Mouse (Mus musculus) liver, embryonic 13.5 days (tissue): ENCODE measurements around the gene Jam2. TPM values are rescaled to one million over a fixed set of nuclear protein-coding genes. Genes with fewer than 3 reads are reported as not detected.
A peak's percentile ranks its signal among the peaks of the same experiment; 100 is the strongest.

Experiments
- ATAC-seq: fragments of 200-750 bp; cut with Nextera tagmentation; 2 replicates; pipeline ENCODE4 v1.8.0; 2017; ENCODE audit warnings: low read depth, mild to moderate bottlenecking, moderate number of reproducible peaks, moderate library complexity
- DNase-seq: peaks from one replicate; pipeline ENCODE4 v3.0.0; 2022
- H3K27ac ChIP-seq: fragments of 300-500 bp; sonication (generic); 2 replicates; pipeline ENCODE4 v1.5.1; 2015; ENCODE audit warnings: moderate library complexity, mild to moderate bottlenecking, inconsistent platforms
- H3K27me3 ChIP-seq: fragments of 300-500 bp; sonication (generic); 2 replicates; pipeline ENCODE4 v1.6.1; 2015; ENCODE audit warnings: mild to moderate bottlenecking, inconsistent platforms
- H3K36me3 ChIP-seq: fragments of 300-500 bp; sonication (generic); 2 replicates; pipeline ENCODE4 v1.6.1; 2015; ENCODE audit warnings: mild to moderate bottlenecking, inconsistent platforms
- H3K4me1 ChIP-seq: fragments of 300-500 bp; sonication (generic); replicated peaks from 2 replicates; pipeline ENCODE4 v1.6.1; 2015; ENCODE audit warnings: inconsistent platforms
- H3K4me2 ChIP-seq: fragments of 300-500 bp; sonication (generic); 2 replicates; pipeline ENCODE4 v1.6.1; 2015; ENCODE audit warnings: inconsistent platforms, mild to moderate bottlenecking, moderate library complexity
- H3K4me3 ChIP-seq: fragments of 300-500 bp; sonication (generic); replicated peaks from 2 replicates; pipeline ENCODE4 v1.5.1; 2015; ENCODE audit warnings: mild to moderate bottlenecking, inconsistent platforms
- H3K9ac ChIP-seq: fragments of 300-500 bp; sonication (generic); 2 replicates; pipeline ENCODE4 v1.6.1; 2015; ENCODE audit warnings: mild to moderate bottlenecking, inconsistent platforms
- H3K9me3 ChIP-seq: fragments of 300-500 bp; sonication (generic); replicated peaks from 2 replicates; pipeline ENCODE4 v1.6.1; 2016; ENCODE audit warnings: inconsistent platforms
- WGBS: fragments of 180-500 bp; shearing (Covaris S2); methylation state at CpG from one replicate; pipeline ENCODE4 v1.1.7; 2015; ENCODE audit not compliant: insufficient replicate concordance; 5-methylcytosine and 5-hydroxymethylcytosine counted together
- polyA plus RNA-seq: library from polyadenylated mRNA; unstranded; fragments of >200 nt; fragmentation: Nextera tagmentation; extraction: Ambion mirVana; gene quantifications from 2 replicates; pipeline ENCODE4 v1.2.1, GENCODE M21; 2015

The Jam2 gene
- 0.89 and 1.1 TPM in 2 replicates for polyA plus RNA-seq

- no peak for DNase-seq
- Histone ChIP-seq H3K36me3 (no peaks in the 10 kb centered on the region), H3K27me3 (peaks cover 49% of the 10 kb centered on the region), H3K4me3 (peak within 1 kb of the TSS; percentile 55), H3K9me3 (no peaks in the 10 kb centered on the region), H3K4me2 (peak within 1 kb of the TSS; percentile 73), H3K9ac (peak within 1 kb of the TSS; percentile 13; the same call in 1 of the 2 replicates), H3K27ac (no peak within 1 kb of the TSS), H3K4me1 (no peaks in the 10 kb centered on the region)
- WGBS: under 1% methylated on average over 42 of the region's 43 CpGs
- peak; percentile 45; the same call in 1 of the 2 replicates for ATAC-seq
Measured at GRCm38 (mm10) chr16:84774003-84774703, at the start of gene Jam2. Gene Jam2, plus strand, starts transcription at chr16:84774123.

- no peak overlapping the region for H3K27ac ChIP-seq
- under 1% methylated on average over 15 of the region's 15 CpGs for WGBS
- H3K9me3 ChIP-seq: no peaks in the 10 kb centered on the region
- peak overlapping the region; percentile 75 for H3K4me2 ChIP-seq
- peak overlapping the region; percentile 77 for H3K9ac ChIP-seq
- peak overlapping the region; percentile 85 for H3K4me3 ChIP-seq
- H3K36me3 ChIP-seq: peaks cover 17% of the 10 kb centered on the region
- DNase-seq: no peak
- ATAC-seq: peak; percentile 43
- peaks cover 16% of the 10 kb centered on the region for H3K4me1 ChIP-seq
- H3K27me3 ChIP-seq: no peaks in the 10 kb centered on the region
Measured at GRCm38 (mm10) chr16:84734806-84735165, 39.1 kb upstream of the Jam2 start.

- Histone ChIP-seq H3K27me3 (no peaks in the 10 kb centered on the region), H3K4me2 (peak within 1 kb of the TSS; percentile 75), H3K9ac (peak within 1 kb of the TSS; percentile 77), H3K36me3 (peaks cover 13% of the 10 kb centered on the region), H3K9me3 (no peaks in the 10 kb centered on the region), H3K4me1 (peaks cover 16% of the 10 kb centered on the region), H3K27ac (no peak within 1 kb of the TSS), H3K4me3 (peak within 1 kb of the TSS; percentile 85)
- DNase-seq (peak; percentile 93), ATAC-seq (peak; percentile 98)
- 1% methylated on average over 66 of the region's 66 CpGs for WGBS
Measured at GRCm38 (mm10) chr16:84735166-84736105, 38.5 kb upstream of the Jam2 start, which contains the start of gene Mrpl39. Gene Mrpl39, minus strand, starts transcription at chr16:84735742.

- Histone ChIP-seq H3K4me1 (peaks cover 16% of the 10 kb centered on the region), H3K4me3 (no peak overlapping the region), H3K27me3 (no peaks in the 10 kb centered on the region), H3K9me3 (no peaks in the 10 kb centered on the region), H3K27ac (no peak overlapping the region), H3K9ac (no peak overlapping the region), H3K36me3 (no peaks in the 10 kb centered on the region), H3K4me2 (no peak overlapping the region)
- ATAC-seq (no peak), DNase-seq (no peak)
- WGBS: 68% methylated on average over 3 of the region's 3 CpGs
Measured at GRCm38 (mm10) chr16:84737358-84737757, 36.6 kb upstream of the Jam2 start.

GRCm38 (mm10) chr16:84744703-84745490 is 29.0 kb upstream of the Jam2 start:
- Histone ChIP-seq H3K4me3 (no peak overlapping the region), H3K27me3 (no peaks in the 10 kb centered on the region), H3K36me3 (no peaks in the 10 kb centered on the region), H3K4me2 (no peak overlapping the region), H3K9ac (no peak overlapping the region), H3K4me1 (no peaks in the 10 kb centered on the region), H3K27ac (no peak overlapping the region), H3K9me3 (no peaks in the 10 kb centered on the region)
- no peak for DNase-seq
- WGBS: 54% methylated on average over 10 of the region's 10 CpGs
- ATAC-seq: no peak

- H3K4me2 ChIP-seq: no peak overlapping the region
- no peak for ATAC-seq
- H3K27me3 ChIP-seq: no peaks in the 10 kb centered on the region
- no peaks in the 10 kb centered on the region for H3K9me3 ChIP-seq
- no peak for DNase-seq
- 56% methylated on average over 6 of the region's 6 CpGs for WGBS
- H3K27ac ChIP-seq: no peak overlapping the region
- H3K4me3 ChIP-seq: no peak overlapping the region
- H3K4me1 ChIP-seq: no peaks in the 10 kb centered on the region
- H3K9ac ChIP-seq: no peak overlapping the region
- no peaks in the 10 kb centered on the region for H3K36me3 ChIP-seq
Measured at GRCm38 (mm10) chr16:84745721-84746306, 28.1 kb upstream of the Jam2 start.

GRCm38 (mm10) chr16:84767956-84768355 is 6.0 kb upstream of the Jam2 start:
- H3K36me3 ChIP-seq: no peaks in the 10 kb centered on the region
- H3K27me3 ChIP-seq: peaks cover 12% of the 10 kb centered on the region
- H3K4me1 ChIP-seq: no peaks in the 10 kb centered on the region
- no peak overlapping the region for H3K27ac ChIP-seq
- ATAC-seq (no peak), DNase-seq (no peak)
- H3K4me2 ChIP-seq: no peak overlapping the region
- no peaks in the 10 kb centered on the region for H3K9me3 ChIP-seq
- H3K9ac ChIP-seq: no peak overlapping the region
- 59% methylated on average over 8 of the region's 8 CpGs for WGBS
- H3K4me3 ChIP-seq: no peak overlapping the region

- no peaks in the 10 kb centered on the region for H3K4me1 ChIP-seq
- no peak overlapping the region for H3K4me3 ChIP-seq
- no peaks in the 10 kb centered on the region for H3K9me3 ChIP-seq
- no peak overlapping the region for H3K9ac ChIP-seq
- DNase-seq (no peak), ATAC-seq (no peak)
- H3K27me3 ChIP-seq: peaks cover 24% of the 10 kb centered on the region
- H3K36me3 ChIP-seq: no peaks in the 10 kb centered on the region
- H3K27ac ChIP-seq: no peak overlapping the region
- no peak overlapping the region for H3K4me2 ChIP-seq
- WGBS: 54% methylated on average over 4 of the region's 4 CpGs
Measured at GRCm38 (mm10) chr16:84769182-84769581, 4.7 kb upstream of the Jam2 start.

- DNase-seq (no peak), ATAC-seq (no peak)
- H3K4me2 ChIP-seq: no peak overlapping the region
- H3K27ac ChIP-seq: no peak overlapping the region
- no peak overlapping the region for H3K9ac ChIP-seq
- no peaks in the 10 kb centered on the region for H3K4me1 ChIP-seq
- H3K9me3 ChIP-seq: no peaks in the 10 kb centered on the region
- no peaks in the 10 kb centered on the region for H3K36me3 ChIP-seq
- peaks cover 31% of the 10 kb centered on the region for H3K27me3 ChIP-seq
- WGBS: 76% methylated on average over 19 of the region's 19 CpGs
- H3K4me3 ChIP-seq: no peak overlapping the region
Measured at GRCm38 (mm10) chr16:84769619-84770464, 4.1 kb upstream of the Jam2 start.

- no peaks in the 10 kb centered on the region for H3K36me3 ChIP-seq
- no peaks in the 10 kb centered on the region for H3K9me3 ChIP-seq
- WGBS: 55% methylated on average over 7 of the region's 7 CpGs
- H3K27ac ChIP-seq: no peak overlapping the region
- H3K4me1 ChIP-seq: no peaks in the 10 kb centered on the region
- no peak overlapping the region for H3K4me2 ChIP-seq
- no peak overlapping the region for H3K9ac ChIP-seq
- H3K27me3 ChIP-seq: peaks cover 41% of the 10 kb centered on the region
- DNase-seq: no peak
- no peak overlapping the region for H3K4me3 ChIP-seq
- ATAC-seq: no peak
Measured at GRCm38 (mm10) chr16:84770891-84771290, 3.0 kb upstream of the Jam2 start.
